Mouse (Mus musculus) liver, postnatal 0 days (tissue): Measurements from ENCODE around the gene Trim38. TPM values are rescaled to one million over a fixed set of nuclear protein-coding genes. Genes with fewer than 3 reads are reported as not detected.

Source experiments
- ATAC-seq: fragments of 200-750 bp; cut with Nextera tagmentation; 2 replicates; pipeline ENCODE4 v1.8.0; 2017; ENCODE audit warnings: mild to moderate bottlenecking, moderate library complexity
- DNase-seq: peaks from one replicate; pipeline ENCODE4 v3.0.0-alpha.2; 2016
- H3K27ac ChIP-seq: fragments of 300-500 bp; sonication (generic); 2 replicates; pipeline ENCODE4 v1.5.1; 2014; ENCODE audit warnings: antibody characterized with exemption, moderate library complexity, mild to moderate bottlenecking, low read depth
- H3K27me3 ChIP-seq: fragments of 300-500 bp; sonication (generic); 2 replicates; pipeline ENCODE4 v1.6.1; 2014; ENCODE audit warnings: low read length, control low read depth, mixed read lengths; ENCODE audit not compliant: insufficient read depth
- H3K36me3 ChIP-seq: fragments of 300-500 bp; sonication (generic); replicated peaks from 2 replicates; pipeline ENCODE4 v1.6.1; 2014; ENCODE audit warnings: mild to moderate bottlenecking, control low read depth, low read length, moderate library complexity, mixed read lengths; ENCODE audit not compliant: insufficient read depth
- H3K4me1 ChIP-seq: fragments of 300-500 bp; sonication (generic); 2 replicates; pipeline ENCODE4 v1.6.1; 2014; ENCODE audit warnings: antibody characterized with exemption, mild to moderate bottlenecking, control low read depth; ENCODE audit not compliant: insufficient read depth
- H3K4me2 ChIP-seq: fragments of 300-500 bp; sonication (generic); 2 replicates; pipeline ENCODE4 v1.6.1; 2014; ENCODE audit warnings: low read depth, mild to moderate bottlenecking, low read length, moderate library complexity, mixed read lengths
- H3K4me3 ChIP-seq: fragments of 300-500 bp; sonication (generic); 2 replicates; pipeline ENCODE4 v1.5.1; 2014; ENCODE audit warnings: low read depth, low read length
- H3K9ac ChIP-seq: fragments of 300-500 bp; sonication (generic); replicated peaks from 2 replicates; pipeline ENCODE4 v1.6.1; 2014; ENCODE audit warnings: mild to moderate bottlenecking, moderate library complexity
- H3K9me3 ChIP-seq: fragments of 300-500 bp; sonication (generic); 2 replicates; pipeline ENCODE4 v1.6.1; 2016; ENCODE audit warnings: mild to moderate bottlenecking, control low read depth, low read length, mixed read lengths
- CTCF ChIP-seq: sonication (generic); IDR thresholded peaks from 2 replicates; pipeline ENCODE4 v1.5.1; 2016; ENCODE audit warnings: antibody characterized with exemption, low read depth
- EP300 ChIP-seq: IDR thresholded peaks from 2 replicates; pipeline ENCODE4 v1.6.1; 2016; ENCODE audit warnings: antibody characterized with exemption, low read depth, mild to moderate bottlenecking
- WGBS: fragments of 180-500 bp; shearing (Covaris S2); extraction: QIAGEN DNeasy Blood & Tissue Kit; methylation state at CpG from one replicate; pipeline ENCODE4 v1.1.7; 2014; ENCODE audit not compliant: insufficient replicate concordance; 5-methylcytosine and 5-hydroxymethylcytosine counted together
- polyA plus RNA-seq: library from polyadenylated mRNA; unstranded; fragments of >200 nt; fragmentation: Nextera tagmentation; extraction: Ambion mirVana; gene quantifications from 2 replicates; pipeline ENCODE4 v1.2.1, GENCODE M21; 2015

Trim38 gene
- polyA plus RNA-seq, 1 experiment from 2014 or later = not detected

DNA sequence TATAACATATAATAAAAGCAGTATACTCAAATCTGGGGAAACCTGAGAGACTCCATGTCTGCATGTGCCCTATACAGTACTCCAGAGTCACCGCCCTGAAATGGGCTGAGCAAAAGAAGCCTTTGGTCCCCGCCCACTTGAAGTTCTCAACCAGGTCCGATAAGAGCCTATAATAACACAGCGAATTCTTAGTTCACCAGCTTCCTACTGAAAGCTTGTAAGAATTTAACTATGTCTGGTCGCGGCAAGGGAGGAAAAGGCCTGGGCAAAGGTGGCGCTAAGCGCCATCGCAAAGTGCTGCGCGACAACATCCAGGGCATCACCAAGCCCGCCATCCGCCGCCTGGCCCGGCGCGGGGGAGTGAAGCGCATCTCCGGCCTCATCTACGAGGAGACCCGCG is 12.9 kb upstream of the Trim38 start, which contains the start of gene Hist1h4b:
Gene Hist1h4b, plus strand, starts transcription at position 224 of the 400 bp plus-strand sequence.
- Histone ChIP-seq H3K27ac (peak within 1 kb of the TSS; percentile 92), H3K4me2 (peak within 1 kb of the TSS; percentile 75), H3K36me3 (no peaks in the 10 kb centered on the region), H3K9me3 (no peaks in the 10 kb centered on the region), H3K9ac (peak within 1 kb of the TSS; percentile 56), H3K27me3 (no peaks in the 10 kb centered on the region), H3K4me1 (peaks cover 11% of the 10 kb centered on the region), H3K4me3 (peak within 1 kb of the TSS; percentile 39)
- peak; percentile 49 for ATAC-seq
- 1% methylated on average over 18 of the region's 22 CpGs for WGBS
- DNase-seq = peak; percentile 92
- TF ChIP-seq CTCF (no peak), EP300 (peak; percentile 87)

DNA sequence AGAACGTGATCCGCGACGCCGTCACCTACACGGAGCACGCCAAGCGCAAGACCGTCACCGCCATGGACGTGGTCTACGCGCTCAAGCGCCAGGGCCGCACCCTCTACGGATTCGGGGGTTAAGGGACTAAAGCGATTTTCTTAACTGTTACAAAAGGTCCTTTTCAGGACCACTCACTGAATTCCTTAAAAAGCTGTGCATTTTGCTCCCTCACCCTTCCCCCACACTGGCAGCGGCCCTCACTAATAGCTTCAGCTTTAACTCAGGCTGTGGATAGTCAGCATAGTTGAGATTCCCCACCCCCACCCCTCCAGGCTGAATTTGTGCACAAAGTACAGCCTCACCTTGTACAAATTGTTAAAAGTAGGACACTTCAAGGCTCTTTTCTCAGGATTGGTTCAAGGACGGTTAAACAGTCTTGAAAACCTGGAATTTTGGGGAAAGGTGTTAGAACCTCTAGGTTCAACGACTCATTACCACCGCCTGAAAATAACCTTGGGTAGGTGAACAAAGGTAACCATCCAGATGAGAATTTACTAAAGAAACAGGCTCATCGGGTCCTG is 12.4 kb upstream of the Trim38 start:
- H3K4me3 ChIP-seq = peak overlapping the region; percentile 39
- no peak for TF ChIP-seq CTCF
- TF ChIP-seq EP300 = no peak; the same call in 1 of the 2 replicates
- H3K4me2 ChIP-seq = peak overlapping the region; percentile 75
- peaks cover 11% of the 10 kb centered on the region for H3K4me1 ChIP-seq
- no peaks in the 10 kb centered on the region for H3K36me3 ChIP-seq
- no peaks in the 10 kb centered on the region for H3K27me3 ChIP-seq
- 1% methylated on average over 12 of the region's 23 CpGs for WGBS
- peak overlapping the region; percentile 56 for H3K9ac ChIP-seq
- peak overlapping the region; percentile 92 for H3K27ac ChIP-seq
- no peaks in the 10 kb centered on the region for H3K9me3 ChIP-seq
- ATAC-seq = no peak
- DNase-seq = peak; percentile 67

DNA sequence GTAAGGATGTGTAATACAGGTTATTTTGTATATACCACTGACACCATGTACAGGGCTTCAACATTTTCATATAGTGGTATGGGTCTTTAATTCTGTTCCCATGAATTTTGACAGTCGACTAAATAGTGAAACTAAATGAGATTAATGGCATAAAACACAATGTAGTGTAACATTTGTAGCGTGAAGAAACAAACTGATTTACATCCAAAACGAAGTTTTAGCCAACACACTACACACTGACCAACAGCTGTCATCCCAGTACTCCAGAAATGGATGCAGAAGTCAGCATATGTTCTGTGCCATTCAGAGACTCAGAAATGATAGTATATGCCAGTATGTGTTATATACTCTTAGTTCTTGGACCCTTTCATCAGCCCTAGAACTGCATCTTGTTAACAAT is 11.8 kb upstream of the Trim38 start:
- no peak for ATAC-seq
- 47% methylated on average over 3 of the region's 3 CpGs for WGBS
- peak overlapping the region; percentile 92 for H3K27ac ChIP-seq

DNA sequence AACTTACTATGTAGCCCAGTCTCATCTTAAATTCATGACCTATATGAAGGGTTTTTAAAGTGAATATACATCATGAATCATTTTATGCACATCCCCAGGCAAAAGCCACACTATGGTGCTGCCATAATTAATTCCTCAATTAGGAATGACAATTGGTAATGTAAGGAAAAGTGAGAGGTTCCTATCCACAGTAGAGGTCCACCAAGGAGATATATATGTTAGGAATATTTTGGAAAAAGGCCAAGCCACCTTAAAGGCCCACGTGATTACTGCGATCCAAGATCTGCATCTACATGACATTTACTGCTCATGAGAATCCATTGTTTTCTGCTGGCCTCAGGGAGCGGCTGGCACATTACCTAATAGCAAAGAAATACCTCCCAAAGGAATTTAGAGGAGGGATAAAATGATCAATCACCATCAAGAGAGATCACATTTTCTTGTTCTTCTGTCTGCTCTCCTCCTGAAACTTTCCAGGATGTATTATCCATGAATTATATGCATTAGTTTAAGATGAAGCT is 10.4 kb upstream of the Trim38 start:
- ATAC-seq (no peak), DNase-seq (no peak)
- no peaks in the 10 kb centered on the region for H3K27me3 ChIP-seq
- H3K4me3 ChIP-seq = no peak overlapping the region
- H3K4me1 ChIP-seq = peaks cover 21% of the 10 kb centered on the region
- H3K9ac ChIP-seq = peak overlapping the region; percentile 66; the same call in 1 of the 2 replicates
- H3K27ac ChIP-seq = peak overlapping the region; percentile 97
- WGBS = 91% methylated on average over 3 of the region's 3 CpGs
- TF ChIP-seq EP300 = no peak
- no peaks in the 10 kb centered on the region for H3K9me3 ChIP-seq
- H3K36me3 ChIP-seq = no peaks in the 10 kb centered on the region
- peak overlapping the region; percentile 84; the same call in 1 of the 2 replicates for H3K4me2 ChIP-seq

More for the DNA sequence above, 11.8 kb upstream of the Trim38 start:
- no peaks in the 10 kb centered on the region for H3K36me3 ChIP-seq
- H3K9me3 ChIP-seq = no peaks in the 10 kb centered on the region
- no peaks in the 10 kb centered on the region for H3K27me3 ChIP-seq
- TF ChIP-seq EP300 (no peak), CTCF (no peak)
- H3K9ac ChIP-seq = no peak overlapping the region
- peaks cover 14% of the 10 kb centered on the region for H3K4me1 ChIP-seq
- DNase-seq = no peak
- no peak overlapping the region for H3K4me3 ChIP-seq
- H3K4me2 ChIP-seq = peak overlapping the region; percentile 75

DNA sequence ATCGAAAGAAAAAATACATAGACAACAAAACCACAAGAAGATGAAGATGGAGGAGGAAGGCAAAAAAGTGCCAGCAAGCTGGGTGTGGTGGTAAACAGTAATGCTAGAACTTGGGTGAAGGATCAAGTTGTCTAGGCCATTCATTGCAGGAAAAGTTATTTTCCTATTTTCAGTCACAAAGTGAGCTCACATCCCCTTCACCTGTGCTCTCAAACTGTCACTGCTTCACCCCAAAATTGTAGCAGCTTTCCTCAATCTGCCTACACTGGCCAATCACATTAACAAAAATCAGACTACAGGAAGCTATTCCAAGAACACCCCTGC is 9.8 kb upstream of the Trim38 start:
- Histone ChIP-seq H3K27me3 (no peaks in the 10 kb centered on the region), H3K4me2 (peak overlapping the region; percentile 84), H3K4me1 (peaks cover 22% of the 10 kb centered on the region), H3K9ac (peak overlapping the region; percentile 66), H3K36me3 (no peaks in the 10 kb centered on the region), H3K9me3 (no peaks in the 10 kb centered on the region), H3K27ac (peak overlapping the region; percentile 97), H3K4me3 (no peak overlapping the region; the same call in 1 of the 2 replicates)
- ATAC-seq (no peak), DNase-seq (peak; percentile 48)
- TF ChIP-seq CTCF (no peak), EP300 (no peak)
- WGBS = 58% methylated on average over 1 of the region's 1 CpGs

DNA sequence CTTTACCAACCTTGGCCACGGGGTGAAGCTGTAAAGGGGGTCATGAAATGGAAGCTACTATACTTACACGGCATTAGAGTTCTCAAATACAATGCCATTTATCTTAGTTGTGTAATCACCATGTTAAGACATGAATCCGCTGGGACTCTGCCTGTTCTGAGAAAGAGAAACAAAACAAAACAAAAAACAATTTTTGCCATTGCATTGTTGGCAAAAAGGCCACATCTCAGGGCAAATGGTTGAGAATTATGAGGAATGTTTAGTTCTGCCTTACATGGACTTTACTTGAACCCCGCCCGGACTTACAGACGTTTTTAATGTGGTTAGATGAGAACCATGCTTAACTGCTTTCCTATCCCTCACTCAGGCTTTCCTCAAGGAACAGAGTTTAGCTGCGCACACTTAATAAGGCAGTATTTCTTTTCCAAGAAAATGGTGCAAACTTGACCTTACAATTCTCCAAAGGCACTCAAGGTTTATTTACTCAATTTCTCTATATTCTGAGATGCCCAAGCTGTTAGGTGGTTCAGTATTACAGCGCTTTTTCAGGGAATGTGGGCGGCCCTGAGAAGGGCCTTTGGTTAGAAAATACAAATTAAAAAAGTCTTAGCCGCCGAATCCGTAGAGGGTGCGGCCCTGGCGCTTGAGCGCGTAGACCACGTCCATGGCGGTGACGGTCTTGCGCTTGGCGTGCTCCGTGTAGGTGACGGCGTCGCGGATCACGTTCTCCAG is 9.3 kb upstream of the Trim38 start:
- DNase-seq = peak; percentile 21
- peak overlapping the region; percentile 84 for H3K4me2 ChIP-seq
- no peaks in the 10 kb centered on the region for H3K27me3 ChIP-seq
- ATAC-seq = no peak
- TF ChIP-seq CTCF (peak; percentile 41), EP300 (no peak)
- peak overlapping the region; percentile 59 for H3K4me3 ChIP-seq
- peaks cover 24% of the 10 kb centered on the region for H3K4me1 ChIP-seq
- H3K27ac ChIP-seq = peak overlapping the region; percentile 97
- peak overlapping the region; percentile 66 for H3K9ac ChIP-seq
- no peaks in the 10 kb centered on the region for H3K36me3 ChIP-seq
- WGBS = 2% methylated on average over 17 of the region's 27 CpGs
- H3K9me3 ChIP-seq = no peaks in the 10 kb centered on the region
